Mouse (Mus musculus): ENCODE measurements at regions not wholly inside any gene's neighbourhood (a gene's known extent, or its start where the extent isn't known, plus 50 kb on each side); places are given as distances from the start of the nearest gene placed in this dataset.
A peak's percentile ranks its signal among the peaks of the same experiment; 100 is the strongest.

- no peak for ATAC-seq (ENCODE audit: poor library complexity, severe bottlenecking)
Observed at GRCm38 (mm10) chr4:87667556-87668154, 365.5 kb downstream of the Mllt3 start.

GRCm38 (mm10) chr4:87665149-87665548 is 368.0 kb downstream of the Mllt3 start:
- no peak for ATAC-seq (ENCODE audit: poor library complexity, severe bottlenecking)

DNA sequence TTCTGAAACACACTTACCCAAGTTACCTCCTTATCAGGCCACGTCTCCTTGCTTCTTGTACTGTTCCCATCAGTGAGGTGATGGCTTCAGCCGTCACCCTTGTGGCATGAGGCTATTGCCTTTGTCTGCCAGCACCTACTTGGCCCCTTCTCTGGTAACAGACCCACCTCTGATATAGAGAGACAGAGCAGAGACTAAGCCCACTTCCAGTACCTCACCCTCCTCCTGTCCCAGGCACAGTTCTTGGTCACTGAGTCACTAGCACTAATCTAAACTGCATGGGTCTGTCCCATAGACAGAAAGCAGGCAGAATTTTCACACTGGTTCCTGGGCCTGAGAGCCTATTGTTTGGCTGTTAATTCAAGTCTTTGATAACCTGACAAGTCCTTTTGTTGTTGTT is 370.3 kb downstream of the Mllt3 start:
- 0 out of 2 replicates have a peak, but pooled peaks have one; percentile 15 for ATAC-seq (ENCODE audit: poor library complexity, severe bottlenecking)

GRCm38 (mm10) chr4:87658316-87658715 is 374.8 kb downstream of the Mllt3 start:
- no peak for ATAC-seq (ENCODE audit: poor library complexity, severe bottlenecking)

DNA sequence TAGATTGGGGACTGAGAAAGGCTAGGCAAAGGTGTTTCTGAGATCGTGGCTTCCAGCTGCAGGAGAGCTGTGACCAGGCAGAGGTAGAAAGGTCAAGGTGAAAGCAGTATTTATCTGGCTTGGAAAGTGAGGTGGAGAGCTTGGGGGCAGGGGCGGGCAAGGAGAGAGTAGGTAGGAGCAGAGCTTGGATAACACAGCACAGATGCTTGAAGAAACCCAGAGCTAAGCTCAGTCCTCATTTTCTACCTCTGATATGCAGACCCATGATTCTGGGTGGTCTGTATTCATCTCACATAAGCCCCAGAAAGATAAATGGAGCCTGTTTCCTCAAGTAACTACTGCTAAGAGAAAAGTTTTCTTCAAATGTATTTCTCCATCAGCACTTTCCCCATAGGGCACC is 375.3 kb downstream of the Mllt3 start:
- no peak for ATAC-seq (ENCODE audit: poor library complexity, severe bottlenecking)

DNA sequence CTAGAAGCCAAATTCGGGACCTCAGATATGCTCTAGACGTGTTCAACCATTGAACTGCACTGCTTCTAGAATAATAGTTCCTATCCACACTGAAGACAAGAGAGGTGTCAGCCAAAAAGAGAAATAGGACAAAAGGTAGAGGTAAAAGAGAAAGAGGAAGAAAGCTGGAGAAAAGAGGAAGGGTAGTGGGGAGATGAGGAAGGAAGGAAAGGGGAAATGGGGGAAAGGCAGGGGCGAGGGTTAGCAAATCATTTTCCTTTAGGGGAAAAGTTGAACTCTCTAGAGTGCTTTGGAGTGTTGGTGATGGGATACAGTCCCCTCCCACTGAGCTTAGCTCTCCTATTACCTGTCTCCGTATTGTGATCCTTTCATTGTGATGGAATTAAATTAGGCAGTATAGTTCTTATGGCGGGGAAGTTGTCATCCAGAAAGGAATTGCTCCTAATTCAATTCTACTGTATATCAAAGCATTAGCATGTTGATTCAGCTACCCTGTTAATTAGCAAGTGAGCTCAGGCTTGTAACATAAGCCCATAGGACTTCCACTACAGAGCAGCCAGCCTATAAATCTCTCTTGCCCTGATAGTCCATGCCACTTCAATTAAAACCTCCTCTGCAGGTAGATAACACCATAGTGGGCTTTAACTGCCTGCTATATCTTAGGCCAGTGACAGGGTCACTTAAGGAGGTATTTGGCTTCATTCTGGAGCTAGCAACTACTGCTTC is 379.6 kb downstream of the Mllt3 start:
- ATAC-seq (ENCODE audit: poor library complexity, severe bottlenecking), result peak; percentile 81

GRCm38 (mm10) chr4:87652314-87652934 is 380.7 kb downstream of the Mllt3 start:
- ATAC-seq (ENCODE audit: poor library complexity, severe bottlenecking), result no peak

- no peak for ATAC-seq (ENCODE audit: poor library complexity, severe bottlenecking)
Observed at GRCm38 (mm10) chr4:87651275-87651674, 381.9 kb downstream of the Mllt3 start.

GRCm38 (mm10) chr4:87650837-87651236 is 382.3 kb downstream of the Mllt3 start:
- ATAC-seq (ENCODE audit: poor library complexity, severe bottlenecking), result no peak

DNA sequence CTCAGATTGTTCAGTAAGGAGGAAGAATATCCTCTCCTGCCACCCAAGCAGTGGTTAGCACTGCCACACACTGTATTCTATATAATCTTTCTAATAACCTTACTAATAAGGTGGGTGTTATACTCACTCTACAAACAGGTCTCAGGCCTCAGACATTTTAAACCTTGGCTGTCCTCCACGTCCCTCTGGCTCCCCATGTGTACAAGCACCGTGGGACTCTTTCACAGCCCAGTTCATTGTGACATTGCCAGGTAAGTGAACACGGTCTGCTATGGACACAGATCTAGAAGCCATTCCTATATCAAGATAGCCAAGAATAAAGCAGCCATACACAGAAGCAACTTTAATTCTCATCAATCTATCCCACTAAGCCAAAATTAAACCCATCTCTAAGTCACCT is 382.8 kb downstream of the Mllt3 start:
- no peak for ATAC-seq (ENCODE audit: poor library complexity, severe bottlenecking)

- ATAC-seq (ENCODE audit: poor library complexity, severe bottlenecking), result no peak
Observed at GRCm38 (mm10) chr4:87648919-87649318, 384.2 kb downstream of the Mllt3 start.

DNA sequence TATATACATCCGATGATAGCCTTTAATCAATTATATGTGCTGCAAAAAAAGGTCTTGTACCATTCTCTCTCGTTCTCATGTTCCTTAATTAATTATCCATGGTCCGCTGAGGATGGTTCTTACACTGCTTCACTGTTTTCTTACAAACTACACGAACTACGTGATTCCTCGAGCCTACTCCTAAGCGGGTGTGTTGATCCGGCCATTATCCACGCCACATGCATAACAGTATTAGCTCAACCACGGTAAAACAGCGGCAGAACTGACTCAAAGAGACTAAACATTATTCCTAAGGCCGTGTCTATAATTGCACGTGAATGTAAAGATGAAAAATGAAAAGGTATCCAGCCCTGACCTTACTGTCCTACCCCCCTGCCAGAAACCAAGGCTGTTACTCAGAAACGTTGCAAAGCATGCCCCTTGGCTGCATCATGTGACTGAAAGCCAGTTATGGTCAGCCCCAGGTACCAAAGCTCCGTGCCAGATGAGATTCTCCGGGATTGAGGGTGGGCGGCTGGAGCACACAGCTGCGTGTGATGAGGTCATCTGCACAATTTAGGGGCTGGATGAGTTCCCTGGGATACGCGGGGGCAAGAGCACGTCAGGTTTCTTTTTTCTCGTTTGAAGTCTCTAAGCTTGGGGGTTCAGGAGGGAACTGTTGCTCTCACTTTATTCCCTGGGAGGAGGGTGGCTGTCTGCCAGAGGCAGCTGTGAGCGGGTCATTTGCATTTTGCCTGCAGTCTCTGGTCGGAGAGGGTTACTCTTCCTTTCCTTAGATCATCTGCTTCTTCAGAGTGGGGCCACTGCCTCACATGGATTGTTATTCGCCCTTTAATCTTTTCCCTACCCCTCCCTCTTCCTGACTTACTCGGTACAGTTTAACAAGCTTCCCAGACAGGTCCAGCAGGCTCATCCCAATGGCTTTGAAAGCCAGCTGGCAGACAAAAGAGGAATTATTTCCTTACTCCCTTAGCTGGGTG is 384.9 kb downstream of the Mllt3 start:
- ATAC-seq (ENCODE audit: poor library complexity, severe bottlenecking), result no peak

DNA sequence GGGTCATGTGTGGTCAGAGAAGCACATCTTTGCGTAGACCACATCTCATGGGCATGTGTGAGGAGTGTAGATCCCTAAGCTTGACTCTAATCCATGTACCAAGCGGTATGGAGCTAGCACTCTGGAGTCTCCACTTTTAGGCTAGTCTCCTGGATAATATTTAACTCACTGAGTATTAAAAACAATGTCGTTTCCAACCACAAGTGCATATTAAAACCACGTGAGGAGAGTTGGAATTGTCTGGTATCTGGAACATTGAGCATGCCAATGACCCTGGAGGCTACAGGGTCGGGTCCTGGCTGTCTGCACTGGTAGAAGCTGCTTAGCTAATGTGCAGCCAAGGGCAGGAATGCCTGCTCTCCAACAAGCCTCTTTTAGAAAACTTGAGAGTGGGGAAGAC is 391.2 kb downstream of the Mllt3 start:
- no peak for ATAC-seq (ENCODE audit: poor library complexity, severe bottlenecking)

DNA sequence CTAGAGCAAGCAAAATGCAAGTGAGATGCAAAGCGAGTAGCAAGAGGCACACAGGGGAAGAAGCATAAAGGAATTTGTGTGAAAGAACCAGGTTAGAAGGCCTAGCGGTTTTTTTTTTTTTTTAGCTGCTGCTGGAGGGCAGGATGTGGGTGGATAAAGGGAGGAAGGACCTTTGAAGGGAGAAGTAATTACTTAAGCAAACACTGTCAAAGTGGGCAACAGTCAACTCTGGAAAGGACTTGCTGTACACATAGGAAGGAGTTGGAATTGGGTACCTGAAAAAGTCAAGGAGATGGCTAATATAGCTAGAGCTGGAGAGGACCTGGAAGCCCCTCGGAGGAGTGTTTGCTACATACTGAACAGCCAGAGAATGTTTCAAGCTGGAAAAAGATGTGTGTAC is 391.6 kb downstream of the Mllt3 start:
- no peak for ATAC-seq (ENCODE audit: poor library complexity, severe bottlenecking)

GRCm38 (mm10) chr4:87638380-87638646 is 394.9 kb downstream of the Mllt3 start:
- no peak for ATAC-seq (ENCODE audit: poor library complexity, severe bottlenecking)

GRCm38 (mm10) chr4:87637629-87638379 is 395.4 kb downstream of the Mllt3 start:
- ATAC-seq (ENCODE audit: poor library complexity, severe bottlenecking), result no peak

GRCm38 (mm10) chr4:87611116-87611515 is 380.8 kb upstream of the Slc24a2 start:
- no peak for ATAC-seq (ENCODE audit: poor library complexity, severe bottlenecking)

GRCm38 (mm10) chr4:87593644-87594043 is 363.4 kb upstream of the Slc24a2 start:
- ATAC-seq (ENCODE audit: poor library complexity, severe bottlenecking), result no peak

DNA sequence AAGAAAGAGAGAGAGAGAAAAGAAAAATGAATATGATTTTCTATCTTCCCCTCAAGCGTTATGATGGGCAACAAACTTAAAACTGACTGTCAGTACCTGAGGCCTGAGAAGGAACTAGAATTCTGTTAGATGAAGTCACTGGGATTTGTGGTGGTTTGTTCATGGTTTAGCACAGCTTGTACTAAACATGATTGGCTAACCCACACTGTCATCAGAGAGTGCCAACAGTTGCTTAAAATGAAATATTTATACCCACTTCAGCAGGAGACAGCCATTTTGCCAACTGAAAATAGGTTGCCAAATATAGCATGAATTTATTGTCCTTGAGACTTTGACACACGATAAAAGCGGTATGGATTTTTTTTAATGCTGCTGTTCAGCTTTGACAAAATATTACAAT is 360.5 kb upstream of the Slc24a2 start:
- ATAC-seq (ENCODE audit: poor library complexity, severe bottlenecking), result no peak

DNA sequence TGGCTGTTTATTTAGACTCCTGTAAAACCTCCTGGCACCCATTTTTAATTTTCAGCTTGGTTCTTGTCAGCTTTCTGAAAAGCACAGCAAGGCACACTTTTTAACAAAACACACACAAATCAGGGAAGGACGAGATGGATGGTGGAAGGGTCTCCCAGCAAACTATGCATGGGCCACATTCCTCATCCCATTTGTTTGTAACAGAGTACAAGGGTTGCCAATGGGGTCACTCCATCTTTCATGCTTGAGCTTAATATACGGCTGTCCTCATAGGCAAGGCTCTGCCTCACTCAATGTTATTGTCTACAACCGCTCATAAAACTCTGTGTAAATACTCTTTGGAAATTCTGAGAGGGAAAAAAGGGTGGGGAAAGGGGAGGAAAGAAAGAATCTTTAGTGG is 347.9 kb upstream of the Slc24a2 start:
- no peak for ATAC-seq (ENCODE audit: poor library complexity, severe bottlenecking)

GRCm38 (mm10) chr4:87570950-87571349 is 340.7 kb upstream of the Slc24a2 start:
- ATAC-seq (ENCODE audit: poor library complexity, severe bottlenecking), result no peak
